Mouse (Mus musculus): ENCODE measurements around the gene Cpne2.

DNA sequence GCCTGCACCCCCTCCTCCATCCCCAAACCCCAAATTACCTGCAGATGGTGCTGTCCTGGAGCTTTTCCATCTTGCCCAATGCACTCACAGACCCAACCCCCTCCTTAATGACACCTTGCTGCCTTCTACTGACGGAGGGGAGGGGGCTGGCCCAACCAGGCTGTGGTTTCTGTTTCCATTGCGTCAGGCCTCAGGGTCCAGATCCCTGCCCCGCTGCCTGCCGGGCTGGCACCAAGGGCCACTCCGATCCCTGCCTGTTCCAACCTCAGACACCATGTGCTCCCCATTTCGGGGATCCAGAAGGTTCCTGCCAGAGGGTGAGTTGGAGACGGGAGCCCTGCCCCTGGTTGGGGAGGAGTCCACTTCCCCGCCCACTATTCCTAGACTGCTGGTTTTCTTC, 11.2 kb downstream of the Cpne2 start:
- TF ChIP-seq POLR2A (IDR thresholded peaks at IDR 0.05; ENCODE audit: extremely low read depth, insufficient read depth, low read length) (no peak), CTCF (IDR thresholded peaks at IDR 0.05; ENCODE audit: extremely low read depth, insufficient read depth, low read length) (no peak)
